Mouse (Mus musculus) stomach, embryonic 16.5 days (tissue): ENCODE data around the gene Icam2. TPM values are rescaled to one million over a fixed set of nuclear protein-coding genes. Genes with fewer than 3 reads are reported as not detected.
A peak's percentile ranks its signal among the peaks of the same experiment; 100 is the strongest.
"Not testable (repeated sequence)": the region's sequence is repeated elsewhere in the genome, so short reads cannot be mapped to it uniquely, and the experiment has no call there.

Experiments used
- ATAC-seq: fragments of 200-750 bp; cut with Nextera tagmentation; 2 replicates; pipeline ENCODE4 v1.8.0; 2017; ENCODE audit warnings: moderate number of reproducible peaks, moderate TSS enrichment; ENCODE audit not compliant: insufficient read depth, low FRiP score
- H3K27ac ChIP-seq: fragments of 300-500 bp; sonication (generic); 2 replicates; pipeline ENCODE4 v1.5.1; 2014; ENCODE audit warnings: low read length
- H3K27me3 ChIP-seq: fragments of 300-500 bp; sonication (generic); 2 replicates; pipeline ENCODE4 v1.6.1; 2014; ENCODE audit warnings: low read length, control low read depth, mixed read lengths; ENCODE audit not compliant: control insufficient read depth, insufficient read depth
- H3K36me3 ChIP-seq: fragments of 300-500 bp; sonication (generic); 2 replicates; pipeline ENCODE4 v1.6.1; 2014; ENCODE audit warnings: low read length; ENCODE audit not compliant: control insufficient read depth, insufficient read depth
- H3K4me1 ChIP-seq: fragments of 300-500 bp; sonication (generic); 2 replicates; pipeline ENCODE4 v1.6.1; 2014; ENCODE audit warnings: low read length, control low read depth, mixed read lengths; ENCODE audit not compliant: control insufficient read depth, insufficient read depth
- H3K4me2 ChIP-seq: fragments of 300-500 bp; sonication (generic); 2 replicates; pipeline ENCODE4 v1.6.1; 2014; ENCODE audit warnings: low read depth, low read length, mixed read lengths
- H3K4me3 ChIP-seq: fragments of 300-500 bp; sonication (generic); replicated peaks from 2 replicates; pipeline ENCODE4 v1.5.1; 2014; ENCODE audit warnings: mild to moderate bottlenecking, low read length
- H3K9ac ChIP-seq: fragments of 300-500 bp; sonication (generic); 2 replicates; pipeline ENCODE4 v1.6.1; 2014; ENCODE audit warnings: low read length
- H3K9me3 ChIP-seq: fragments of 300-500 bp; sonication (generic); replicated peaks from 2 replicates; pipeline ENCODE4 v1.6.1; 2016; ENCODE audit warnings: low read length, control low read depth; ENCODE audit not compliant: control insufficient read depth
- WGBS: fragments of 180-500 bp; shearing (Covaris S2); extraction: QIAGEN DNeasy Blood & Tissue Kit; methylation state at CpG from one replicate; pipeline ENCODE4 v1.1.7; 2014; 5-methylcytosine and 5-hydroxymethylcytosine counted together
- polyA plus RNA-seq: library from polyadenylated mRNA; unstranded; fragments of >200 nt; fragmentation: Nextera tagmentation; extraction: Ambion mirVana; gene quantifications from 2 replicates; pipeline ENCODE4 v1.2.1, GENCODE M21; 2015

Gene Icam2
- polyA plus RNA-seq, 1 experiment from 2014 or later = 39.5 TPM

DNA sequence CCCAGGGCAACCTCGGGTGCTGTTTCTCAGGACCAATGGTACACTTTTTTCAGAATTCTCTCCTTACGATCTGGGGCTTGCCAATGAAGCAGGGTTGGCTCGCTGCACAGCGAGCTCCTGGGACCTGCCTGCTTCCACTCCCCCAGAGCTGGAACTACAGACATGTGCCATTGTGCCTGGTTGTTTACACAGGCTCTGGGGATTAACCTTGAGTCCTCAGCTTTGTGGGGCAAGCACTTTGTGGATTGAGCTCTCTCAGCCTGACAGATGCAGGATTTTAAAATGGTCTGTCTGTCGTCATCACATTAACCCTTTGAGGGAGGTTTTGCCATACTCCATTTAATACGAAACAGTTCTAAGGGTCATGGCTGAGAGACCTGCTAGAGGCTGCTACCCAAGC lies 43.0 kb downstream of the Icam2 start:
- WGBS = 30% methylated on average over 6 of the region's 6 CpGs
- H3K27me3 ChIP-seq = no peaks in the 10 kb centered on the region
- H3K9me3 ChIP-seq = no peaks in the 10 kb centered on the region
- ATAC-seq = peak; percentile 52; the same call in 1 of the 2 replicates
- no peaks in the 10 kb centered on the region for H3K36me3 ChIP-seq
- H3K27ac ChIP-seq = no peak overlapping the region
- H3K4me1 ChIP-seq = no peaks in the 10 kb centered on the region
- no peak overlapping the region for H3K4me3 ChIP-seq
- H3K9ac ChIP-seq = no peak overlapping the region
- H3K4me2 ChIP-seq = no peak overlapping the region; the same call in 1 of the 2 replicates

DNA sequence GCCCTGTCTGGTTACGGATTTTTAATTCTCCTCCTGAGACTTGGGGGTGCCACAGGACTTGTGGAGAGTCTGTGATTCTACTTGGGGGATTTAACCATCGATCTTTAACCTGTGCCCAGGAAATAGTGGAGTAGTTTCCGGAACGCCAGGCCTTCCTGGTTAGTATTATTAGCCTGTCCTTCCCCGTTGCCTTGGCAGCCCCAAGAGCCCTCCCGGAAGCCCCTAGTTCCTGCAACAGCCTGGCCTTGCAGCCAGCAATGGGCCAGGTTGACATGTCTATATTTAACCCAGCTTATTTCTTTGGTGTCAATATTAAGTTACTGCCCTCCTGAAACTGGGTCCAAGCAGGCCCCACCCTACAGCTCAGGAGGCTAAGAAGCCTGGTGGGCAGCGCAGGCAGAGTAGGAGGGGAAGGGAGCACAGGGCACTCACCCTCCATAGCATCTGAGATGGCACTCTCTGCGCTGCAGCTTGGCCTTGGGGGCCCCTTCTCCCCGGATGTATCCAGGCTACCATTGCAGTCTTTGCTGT lies 46.8 kb downstream of the Icam2 start:
- Histone ChIP-seq H3K9me3 (no peaks in the 10 kb centered on the region), H3K4me3 (no peak overlapping the region), H3K27me3 (no peaks in the 10 kb centered on the region), H3K36me3 (no peaks in the 10 kb centered on the region), H3K9ac (no peak overlapping the region), H3K4me1 (no peaks in the 10 kb centered on the region), H3K27ac (no peak overlapping the region), H3K4me2 (no peak overlapping the region)
- WGBS = 75% methylated on average over 9 of the region's 9 CpGs
- ATAC-seq = no peak

DNA sequence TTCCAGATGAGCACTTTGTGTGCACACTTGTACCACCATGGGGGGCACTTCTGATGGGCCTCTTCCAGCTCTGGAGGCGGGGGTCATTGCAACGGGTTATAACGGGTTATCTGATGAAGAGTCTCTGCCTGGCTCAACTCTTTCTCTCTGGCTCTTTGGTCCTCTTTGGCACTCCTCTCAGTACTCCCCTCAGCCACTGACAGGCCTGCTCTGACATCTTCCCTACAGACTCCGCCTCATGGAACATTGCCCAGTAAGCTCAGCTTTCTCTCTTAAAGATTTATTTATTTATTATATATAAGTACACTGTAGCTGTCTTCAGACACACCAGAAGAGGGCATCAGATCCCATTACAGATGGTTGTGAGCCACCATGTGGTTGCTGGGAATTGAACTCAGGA lies 48.6 kb downstream of the Icam2 start:
- H3K36me3 ChIP-seq, ATAC-seq, H3K9me3 ChIP-seq, H3K27me3 ChIP-seq, H3K4me2 ChIP-seq, H3K4me1 ChIP-seq, H3K27ac ChIP-seq, H3K4me3 ChIP-seq, H3K9ac ChIP-seq: not testable (repeated sequence)
- WGBS = 76% methylated on average over 4 of the region's 4 CpGs

DNA sequence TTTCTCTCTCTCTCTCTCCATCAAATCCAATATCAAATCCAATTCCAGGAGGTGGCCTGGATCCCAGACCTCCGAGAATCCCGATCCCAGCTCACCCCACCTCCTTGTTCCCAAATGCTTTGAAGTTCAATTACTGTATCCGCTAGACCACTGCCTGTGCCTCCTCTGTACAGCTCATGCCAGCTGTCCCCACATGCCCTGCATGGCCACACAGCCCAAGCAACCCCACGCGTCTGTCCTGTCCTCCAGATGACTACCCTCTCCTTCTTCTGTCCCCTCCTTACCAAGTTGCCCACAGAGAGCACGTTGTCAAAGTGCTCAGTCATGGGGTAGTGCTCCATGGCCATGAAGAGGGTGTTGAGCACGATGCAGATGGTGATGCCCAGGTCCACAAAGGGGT lies 49.0 kb downstream of the Icam2 start:
- Histone ChIP-seq H3K9me3 (no peaks in the 10 kb centered on the region), H3K9ac (no peak overlapping the region), H3K36me3 (no peaks in the 10 kb centered on the region), H3K4me3 (no peak overlapping the region), H3K4me1 (no peaks in the 10 kb centered on the region), H3K4me2 (no peak overlapping the region), H3K27ac (no peak overlapping the region), H3K27me3 (no peaks in the 10 kb centered on the region)
- no peak for ATAC-seq
- 72% methylated on average over 7 of the region's 7 CpGs for WGBS

DNA sequence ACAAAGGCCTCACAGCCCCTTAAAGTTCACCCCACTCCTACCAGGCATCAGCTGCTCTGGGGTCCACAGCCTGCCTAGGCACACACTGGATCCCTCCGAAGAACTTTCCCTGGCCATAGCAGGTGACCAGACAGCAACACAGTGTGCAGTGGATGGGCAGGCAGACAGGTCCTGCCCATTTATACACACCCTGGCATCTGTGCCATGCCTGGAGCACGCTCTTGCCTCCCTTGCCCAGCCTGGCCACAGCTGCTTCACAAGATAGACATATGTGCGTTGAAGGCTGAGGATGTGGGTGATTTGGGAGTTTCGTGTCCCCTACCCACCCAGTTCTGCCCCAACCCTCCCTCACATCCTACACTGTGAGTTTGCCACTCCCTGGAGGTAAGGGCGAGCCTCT lies 49.8 kb downstream of the Icam2 start:
- H3K27ac ChIP-seq = no peak overlapping the region
- H3K27me3 ChIP-seq = no peaks in the 10 kb centered on the region
- H3K9ac ChIP-seq = no peak overlapping the region
- no peak overlapping the region for H3K4me3 ChIP-seq
- no peaks in the 10 kb centered on the region for H3K9me3 ChIP-seq
- no peaks in the 10 kb centered on the region for H3K4me1 ChIP-seq
- WGBS = 75% methylated on average over 5 of the region's 5 CpGs
- no peaks in the 10 kb centered on the region for H3K36me3 ChIP-seq
- ATAC-seq = no peak
- H3K4me2 ChIP-seq = no peak overlapping the region

DNA sequence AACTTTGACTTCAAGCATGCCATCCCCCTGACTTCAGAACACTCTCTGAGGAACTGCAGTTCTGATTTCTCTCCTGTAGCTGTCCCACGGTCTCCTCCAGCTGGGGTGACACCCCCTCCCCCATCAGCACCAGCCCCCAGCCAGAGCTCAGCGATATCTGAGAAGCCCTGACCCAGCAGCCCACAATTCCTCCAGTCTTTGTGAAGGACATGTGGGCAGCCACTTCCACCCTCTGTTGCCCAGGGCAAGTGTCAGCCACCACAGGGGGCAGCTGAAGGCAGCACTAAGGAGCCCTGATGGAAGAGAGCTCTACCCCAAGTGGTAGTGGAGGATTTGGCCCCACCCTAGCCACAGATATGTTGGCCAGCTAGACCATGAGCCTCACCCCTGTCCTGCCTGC lies 53.8 kb downstream of the Icam2 start:
- 2% methylated on average over 2 of the region's 2 CpGs for WGBS
- H3K27me3 ChIP-seq = no peaks in the 10 kb centered on the region
- no peak overlapping the region for H3K9ac ChIP-seq
- no peak for ATAC-seq
- no peaks in the 10 kb centered on the region for H3K36me3 ChIP-seq
- no peak overlapping the region for H3K4me2 ChIP-seq
- H3K4me1 ChIP-seq = no peaks in the 10 kb centered on the region
- no peaks in the 10 kb centered on the region for H3K9me3 ChIP-seq
- H3K27ac ChIP-seq = no peak overlapping the region
- no peak overlapping the region for H3K4me3 ChIP-seq

DNA sequence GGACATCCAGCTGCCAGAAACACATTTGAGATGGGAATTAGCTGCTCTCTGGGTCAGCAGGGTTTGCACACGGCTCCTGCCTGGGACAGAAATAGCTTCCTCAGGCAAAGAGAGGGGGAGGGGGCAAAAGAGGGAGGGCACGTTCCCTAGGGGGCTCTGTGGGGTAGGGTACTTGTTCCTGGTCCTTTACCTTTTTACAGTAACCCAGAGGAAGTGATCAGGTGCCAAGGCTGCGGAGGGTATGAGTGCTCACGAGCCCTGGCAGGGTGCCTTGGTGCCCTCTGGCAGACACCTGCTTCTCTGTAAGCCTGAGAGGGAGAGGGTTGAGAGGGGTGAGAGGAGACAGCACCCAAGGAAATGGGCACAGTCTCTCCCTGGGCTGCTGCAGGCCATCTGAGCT lies 55.4 kb downstream of the Icam2 start:
- Histone ChIP-seq H3K4me3 (no peak overlapping the region), H3K36me3 (no peaks in the 10 kb centered on the region), H3K27me3 (no peaks in the 10 kb centered on the region), H3K4me1 (no peaks in the 10 kb centered on the region), H3K9ac (no peak overlapping the region), H3K9me3 (no peaks in the 10 kb centered on the region), H3K4me2 (no peak overlapping the region), H3K27ac (no peak overlapping the region)
- WGBS = 56% methylated on average over 4 of the region's 4 CpGs
- no peak for ATAC-seq

DNA sequence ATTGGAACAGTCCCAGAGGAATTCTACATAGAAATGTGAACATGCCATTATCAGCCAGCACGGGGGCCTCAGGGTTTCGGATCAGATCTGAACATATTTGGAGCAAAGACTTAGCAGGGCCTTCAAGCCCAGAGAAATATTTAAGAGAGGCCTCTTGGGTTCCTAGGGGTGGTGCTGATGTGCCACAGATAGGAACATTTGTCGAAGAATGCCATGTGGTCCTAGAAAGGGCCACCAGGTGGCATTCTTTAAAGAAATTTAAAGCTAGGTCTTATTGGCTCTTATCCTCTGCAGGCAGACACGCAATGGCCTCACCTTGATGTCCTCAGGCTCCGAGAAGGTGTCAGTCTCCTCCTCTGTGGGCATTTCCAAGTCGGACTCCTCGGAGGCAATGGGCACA lies 58.2 kb downstream of the Icam2 start:
- Histone ChIP-seq H3K4me3 (no peak overlapping the region), H3K9me3 (no peaks in the 10 kb centered on the region), H3K36me3 (no peaks in the 10 kb centered on the region), H3K27me3 (no peaks in the 10 kb centered on the region), H3K27ac (no peak overlapping the region), H3K4me1 (no peaks in the 10 kb centered on the region), H3K9ac (no peak overlapping the region), H3K4me2 (no peak overlapping the region)
- WGBS = 56% methylated on average over 7 of the region's 7 CpGs
- no peak; the same call in 1 of the 2 replicates for ATAC-seq

DNA sequence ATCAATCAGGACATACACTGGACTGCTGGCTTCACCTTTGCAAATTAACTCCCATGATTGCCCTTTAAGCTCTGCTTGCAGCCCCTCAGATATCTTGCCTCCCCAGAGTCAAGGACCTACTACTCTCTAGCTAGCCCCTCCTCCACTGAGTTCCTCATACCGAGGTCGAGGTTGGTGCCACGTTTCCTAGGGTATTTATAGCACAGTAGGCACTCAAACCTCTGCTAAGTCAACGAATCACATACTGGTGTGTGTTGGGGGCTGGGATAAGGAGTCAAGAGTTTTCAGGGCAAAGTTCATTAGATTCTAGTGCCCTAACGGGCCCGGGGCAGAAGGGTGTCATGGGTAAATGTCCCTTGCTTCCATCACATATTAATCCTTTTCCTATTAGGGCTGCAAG lies 58.7 kb downstream of the Icam2 start:
- H3K4me3 ChIP-seq = no peak overlapping the region
- no peaks in the 10 kb centered on the region for H3K36me3 ChIP-seq
- no peaks in the 10 kb centered on the region for H3K27me3 ChIP-seq
- 40% methylated on average over 6 of the region's 6 CpGs for WGBS
- no peak overlapping the region for H3K27ac ChIP-seq
- no peaks in the 10 kb centered on the region for H3K4me1 ChIP-seq
- no peak for ATAC-seq
- H3K9me3 ChIP-seq = no peaks in the 10 kb centered on the region
- no peak overlapping the region for H3K4me2 ChIP-seq
- H3K9ac ChIP-seq = no peak overlapping the region

DNA sequence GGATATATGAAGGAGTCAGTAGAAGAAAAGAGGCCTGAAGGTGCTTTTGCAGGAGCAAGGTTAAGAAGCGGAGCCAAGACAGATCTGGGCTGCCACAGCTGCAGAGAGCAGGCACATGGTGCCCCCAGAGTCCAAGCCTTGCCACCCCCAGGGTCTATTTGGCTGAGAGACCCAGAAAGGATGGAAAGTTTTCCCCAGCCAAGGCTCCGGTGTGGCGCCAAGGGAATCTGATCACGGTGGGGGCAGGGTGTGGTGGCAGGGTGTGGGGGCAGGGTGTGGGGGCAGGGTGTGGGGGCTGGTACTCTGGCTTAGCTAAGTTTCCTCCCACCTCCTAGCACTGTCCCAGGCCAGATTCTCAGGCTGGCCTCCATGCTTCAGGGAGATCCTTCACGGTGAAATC lies 59.4 kb downstream of the Icam2 start:
- H3K4me1 ChIP-seq = no peaks in the 10 kb centered on the region
- H3K36me3 ChIP-seq = no peaks in the 10 kb centered on the region
- no peak overlapping the region for H3K4me2 ChIP-seq
- no peak overlapping the region for H3K9ac ChIP-seq
- no peak overlapping the region for H3K4me3 ChIP-seq
- H3K27me3 ChIP-seq = no peaks in the 10 kb centered on the region
- ATAC-seq = no peak
- 42% methylated on average over 5 of the region's 5 CpGs for WGBS
- H3K9me3 ChIP-seq = no peaks in the 10 kb centered on the region
- no peak overlapping the region for H3K27ac ChIP-seq
